ENCODE assay signal across 10 mouse cellular contexts in the genomic region with DNA sequence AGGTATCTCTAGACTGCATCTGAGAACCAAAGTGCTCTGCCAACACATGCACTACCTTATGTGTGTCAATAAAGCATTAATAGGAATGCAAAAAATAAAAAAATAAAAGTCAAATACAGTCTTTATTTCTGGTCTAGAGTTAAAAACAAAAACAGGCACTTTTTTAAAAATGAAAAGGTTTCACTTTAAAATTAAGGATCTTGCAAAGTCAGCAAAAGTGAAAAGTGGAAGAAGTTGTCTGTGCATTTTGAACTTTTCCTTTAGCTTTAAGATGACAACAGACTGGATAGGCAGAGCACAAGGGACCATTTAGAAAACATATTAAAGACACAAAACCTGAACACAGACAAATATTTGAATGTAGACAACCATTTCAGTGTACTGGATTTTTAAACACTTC. TPM values are rescaled to one million over a fixed set of nuclear protein-coding genes. Genes with fewer than 3 reads are reported as not detected.
DNase-seq lines count a peak whose midpoint lies in the region; ATAC-seq lines count a peak whose summit lies in the region.
"Had no signal": no experiment of that assay in that cellular context is flagged by ENCODE, and none has a peak within 500 bp of the region (broad histone marks: within the 10 kb centered on the region; RNA-seq: fewer than 3 reads in every experiment).

No protein-coding gene starts in this region.

- H3K27ac ChIP-seq in lung, embryonic 16.5 days (ENCODE audit: low read length) = no peak overlapping the region
- no peak overlapping the region for H3K27ac ChIP-seq in hindbrain, embryonic 13.5 days
- H3K27ac ChIP-seq in liver, embryonic 15.5 days (replicated peaks) = no peak overlapping the region
- H3K27ac ChIP-seq in stomach, embryonic 16.5 days (ENCODE audit: low read length) = no peak overlapping the region

- peak overlapping the region; percentile 17; the same call in 1 of the 2 replicates for H3K4me2 ChIP-seq in lung, embryonic 16.5 days (ENCODE audit: low read depth, low read length)
- H3K4me2 ChIP-seq in hindbrain, embryonic 13.5 days = peak overlapping the region; percentile 72
- H3K4me2 ChIP-seq in liver, embryonic 15.5 days = peak overlapping the region; percentile 77
- peak overlapping the region; percentile 32; the same call in 1 of the 2 replicates for H3K4me2 ChIP-seq in stomach, embryonic 16.5 days (ENCODE audit: low read depth, low read length)

- H3K4me1 ChIP-seq in lung, embryonic 16.5 days (replicated peaks; ENCODE audit: control insufficient read depth, insufficient read depth, low read length) = peaks cover 10% of the 10 kb centered on the region; the same call in 1 of the 2 replicates
- peaks cover 32% of the 10 kb centered on the region for H3K4me1 ChIP-seq in hindbrain, embryonic 13.5 days (replicated peaks)
- peaks cover 26% of the 10 kb centered on the region for H3K4me1 ChIP-seq in liver, embryonic 15.5 days (replicated peaks)
- H3K4me1 ChIP-seq in stomach, embryonic 16.5 days (ENCODE audit: control insufficient read depth, insufficient read depth, low read length) = no peaks in the 10 kb centered on the region

- H3K36me3 ChIP-seq in lung, embryonic 16.5 days (ENCODE audit: control insufficient read depth, insufficient read depth, low read length) = no peaks in the 10 kb centered on the region
- H3K36me3 ChIP-seq in hindbrain, embryonic 13.5 days = peaks cover 4% of the 10 kb centered on the region; the same call in 1 of the 2 replicates
- peaks cover 3% of the 10 kb centered on the region for H3K36me3 ChIP-seq in liver, embryonic 15.5 days (replicated peaks)
- no peaks in the 10 kb centered on the region for H3K36me3 ChIP-seq in stomach, embryonic 16.5 days (ENCODE audit: control insufficient read depth, insufficient read depth, low read length)

- intact Hi-C loops in left cerebral cortex, postnatal 4 days (cut with DNase I) = no loop called here

- H3K27me3 ChIP-seq in lung, embryonic 16.5 days (ENCODE audit: control insufficient read depth, insufficient read depth, low read depth, low read length) = no peaks in the 10 kb centered on the region
- no peaks in the 10 kb centered on the region for H3K27me3 ChIP-seq in hindbrain, embryonic 13.5 days
- no peaks in the 10 kb centered on the region for H3K27me3 ChIP-seq in liver, embryonic 15.5 days
- no peaks in the 10 kb centered on the region for H3K27me3 ChIP-seq in stomach, embryonic 16.5 days (ENCODE audit: control insufficient read depth, insufficient read depth, low read length)

- no peak overlapping the region for H3K4me3 ChIP-seq in lung, embryonic 16.5 days (ENCODE audit: low read length)
- peak overlapping the region; percentile 92 for H3K4me3 ChIP-seq in hindbrain, embryonic 13.5 days
- H3K4me3 ChIP-seq in liver, embryonic 15.5 days (replicated peaks) = peak overlapping the region; percentile 91
- H3K4me3 ChIP-seq in stomach, embryonic 16.5 days (replicated peaks; ENCODE audit: low read length) = no peak overlapping the region; the same call in 1 of the 2 replicates

- ATAC-seq in lung, embryonic 16.5 days (ENCODE audit: low read depth) = no peak
- no peak for ATAC-seq in hindbrain, embryonic 13.5 days (ENCODE audit: low FRiP score)
- no peak for ATAC-seq in liver, embryonic 15.5 days (ENCODE audit: insufficient read depth)
- no peak for ATAC-seq in stomach, embryonic 16.5 days (ENCODE audit: insufficient read depth, low FRiP score)

- H3K9me3 ChIP-seq in lung, embryonic 16.5 days (ENCODE audit: control insufficient read depth, low read length) = no peaks in the 10 kb centered on the region
- H3K9me3 ChIP-seq in hindbrain, embryonic 13.5 days = no peaks in the 10 kb centered on the region
- no peaks in the 10 kb centered on the region for H3K9me3 ChIP-seq in liver, embryonic 15.5 days (replicated peaks)
- H3K9me3 ChIP-seq in stomach, embryonic 16.5 days (replicated peaks; ENCODE audit: control insufficient read depth, low read length) = no peaks in the 10 kb centered on the region

- no peak overlapping the region for H3K9ac ChIP-seq in lung, embryonic 16.5 days (ENCODE audit: low read length)
- no peak overlapping the region for H3K9ac ChIP-seq in hindbrain, embryonic 13.5 days
- H3K9ac ChIP-seq in liver, embryonic 15.5 days = no peak overlapping the region
- no peak overlapping the region for H3K9ac ChIP-seq in stomach, embryonic 16.5 days (ENCODE audit: low read length)

- no peak for DNase-seq in lung, adult 18-20 months
- no peak for DNase-seq in left cerebral cortex, postnatal 4 days
- no peak for DNase-seq in spleen, postnatal 4 days (ENCODE audit: low spot score in 2 of 2)
- DNase-seq: kidney, adult 9 months; lung, postnatal 14 days; thymus, postnatal 4 days had no signal

RNA-seq across cellular contexts. Expression of gene Cnot2, which starts 1.8 kb away (rescaled TPM):
- 97.7 and 100 TPM in 2 replicates for polyA plus RNA-seq in lung, embryonic 16.5 days (2015; fragmentation: Nextera tagmentation; extraction: Ambion mirVana)
- polyA plus RNA-seq in hindbrain, embryonic 13.5 days (2015; fragmentation: Nextera tagmentation; extraction: Ambion mirVana) = 98.2 and 104 TPM in 2 replicates
- 34.6 and 36.8 TPM in 2 replicates for polyA plus RNA-seq in liver, embryonic 15.5 days (2015; fragmentation: Nextera tagmentation; extraction: Ambion mirVana)
- polyA plus RNA-seq in stomach, embryonic 16.5 days (2015; fragmentation: Nextera tagmentation; extraction: Ambion mirVana) = 82.3 and 83.5 TPM in 2 replicates
- 10 to 100 TPM; 79.8 to 88.3 TPM for total RNA-seq in left cerebral cortex, postnatal 4 days (2021)

Comparison
In these comparisons a context has a peak if more than half of its experiments do, and no peak if none do; other contexts are left out.
1. H3K4me2 ChIP-seq: peak in every context shown above with its lines; median percentile 77 in liver, embryonic 15.5 days; 72 in hindbrain, embryonic 13.5 days; 32 in stomach, embryonic 16.5 days; 17 in lung, embryonic 16.5 days.
2. H3K4me3 ChIP-seq: peak in hindbrain, embryonic 13.5 days (single experiment) and liver, embryonic 15.5 days (single experiment); none in lung, embryonic 16.5 days (single experiment) and stomach, embryonic 16.5 days (single experiment).